Mouse (Mus musculus) kidney, adult 2 months (tissue): ENCODE data around the gene Csnk2a1.

ENCODE experiments used
- CTCF ChIP-seq: fragments of 200-500 bp; conservative IDR thresholded peaks from 2 replicates; pipeline ENCODE4 v1.5.1; 2011; ENCODE audit warnings: low read depth, mild to moderate bottlenecking, control low read depth, low read length, moderate library complexity, mixed read lengths; ENCODE audit not compliant: insufficient read depth, insufficient read length
- POLR2A ChIP-seq: fragments of 200-500 bp; IDR thresholded peaks from one replicate; pipeline ENCODE4 v1.6.1; 2011; ENCODE audit warnings: low read depth, low read length, control low read depth

GRCm38 (mm10) chr2:152273639-152274038 lies 47.0 kb downstream of the Csnk2a1 start:
- TF ChIP-seq CTCF (no peak), POLR2A (no peak)
